Mouse (Mus musculus) right cerebral cortex, postnatal 10 days (tissue): ENCODE measurements around the gene Vps35l.

Experiments
- DNase-seq, 2 experiments: peaks; one replicate each; pipeline ENCODE4 v3.0.0; 2021; ENCODE audit warnings: low spot score in 2 of 2

Vps35l gene

GRCm38 (mm10) chr7:118739975-118740531 is at the start of gene Vps35l:
TSS of gene Vps35l (plus strand) at chr7:118740226.
- DNase-seq: peak; percentile 89

- no peak for DNase-seq
Measured at GRCm38 (mm10) chr7:118691287-118691686, 48.7 kb upstream of the Vps35l start.

- no peak for DNase-seq
Measured at GRCm38 (mm10) chr7:118696146-118696545, 43.9 kb upstream of the Vps35l start.

GRCm38 (mm10) chr7:118697168-118697567 is 42.9 kb upstream of the Vps35l start:
- no peak for DNase-seq

DNA sequence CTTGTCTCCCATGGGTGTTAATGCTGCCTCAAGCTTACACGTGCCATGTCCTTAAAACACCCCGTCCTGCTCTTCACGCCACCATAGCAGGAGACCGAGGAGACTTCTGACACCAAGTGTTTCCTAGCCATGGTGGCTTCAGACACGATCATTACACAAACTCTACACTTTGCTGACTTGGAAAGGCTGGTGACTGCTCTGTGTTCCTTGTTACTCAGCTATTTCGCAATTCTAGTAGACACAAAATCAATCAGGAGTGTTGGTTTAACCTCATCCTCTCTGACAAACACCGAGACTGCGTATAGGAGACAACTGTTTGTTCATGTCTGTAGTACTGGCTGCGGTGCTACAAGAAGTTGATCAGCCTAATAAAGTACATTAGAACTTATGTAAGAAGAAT is 41.1 kb upstream of the Vps35l start:
- no peak for DNase-seq

DNA sequence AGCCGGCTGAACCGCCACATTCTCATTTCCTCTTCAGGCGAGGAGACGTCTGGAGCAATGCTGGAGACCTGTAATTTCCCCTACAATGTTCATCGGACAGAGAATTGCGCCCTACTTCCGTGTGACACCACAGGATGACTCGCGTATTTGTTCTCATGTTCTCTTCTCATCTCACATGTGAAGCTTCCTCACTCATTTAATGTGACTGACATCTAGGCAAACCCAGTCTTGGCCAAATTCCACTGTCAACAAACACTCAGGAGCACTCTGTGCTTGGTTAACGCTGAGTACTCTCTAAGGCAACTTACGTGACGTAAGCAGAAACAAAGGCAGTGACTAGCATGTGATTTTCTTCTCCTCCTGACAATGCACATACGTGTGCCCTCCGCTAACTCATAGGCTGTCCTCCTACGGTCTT is 36.9 kb upstream of the Vps35l start:
- DNase-seq: no peak

- no peak for DNase-seq
Measured at GRCm38 (mm10) chr7:118704001-118704850, 35.8 kb upstream of the Vps35l start.

DNA sequence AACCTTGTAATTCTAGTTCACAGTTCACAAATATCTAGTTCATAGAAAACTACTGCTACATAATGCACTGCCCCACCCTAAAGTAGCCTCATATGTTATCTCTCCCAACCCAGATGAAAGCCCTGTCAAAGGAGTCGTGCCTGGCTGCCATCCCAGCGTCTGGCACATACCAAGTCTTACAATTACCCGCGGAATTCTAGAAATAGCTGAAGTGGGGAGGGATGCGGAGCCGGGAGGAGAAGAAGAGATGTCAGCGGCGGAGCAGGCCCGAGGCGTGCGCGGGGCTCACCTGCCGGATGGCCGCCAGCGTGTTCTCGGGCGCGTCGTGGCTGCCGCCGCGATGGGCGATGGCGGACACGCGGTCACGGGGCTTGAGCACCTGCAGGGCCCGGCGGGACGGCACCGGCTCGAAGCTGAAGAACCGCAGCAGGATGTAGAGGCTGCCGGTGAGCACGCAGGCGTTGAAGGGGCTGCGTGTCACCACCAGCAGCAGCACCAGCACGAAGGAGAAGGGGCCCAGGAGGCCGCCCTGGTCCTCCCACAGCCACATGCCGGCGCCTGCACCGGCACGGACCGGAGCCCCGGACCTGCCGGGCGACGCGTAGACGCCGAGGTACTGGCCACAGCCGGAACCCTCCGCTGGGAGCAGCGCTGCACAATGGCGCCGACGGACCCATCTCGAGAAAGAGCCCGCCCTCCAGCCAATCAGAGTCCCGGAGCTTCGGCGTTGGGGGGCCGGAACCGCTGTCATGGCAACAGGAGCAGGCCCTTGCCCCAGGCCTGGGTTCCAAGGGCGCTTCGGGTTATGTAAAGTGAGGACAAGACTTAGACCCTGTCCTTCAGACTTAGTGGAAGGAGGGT is 34.7 kb upstream of the Vps35l start, which contains the start of gene Gde1:
TSS of gene Gde1 (minus strand) at position 678 of the 861 bp plus-strand sequence.
- DNase-seq: peak; percentile 96 to 97

- DNase-seq: no peak
Measured at GRCm38 (mm10) chr7:118706051-118706450, 34.0 kb upstream of the Vps35l start.

DNA sequence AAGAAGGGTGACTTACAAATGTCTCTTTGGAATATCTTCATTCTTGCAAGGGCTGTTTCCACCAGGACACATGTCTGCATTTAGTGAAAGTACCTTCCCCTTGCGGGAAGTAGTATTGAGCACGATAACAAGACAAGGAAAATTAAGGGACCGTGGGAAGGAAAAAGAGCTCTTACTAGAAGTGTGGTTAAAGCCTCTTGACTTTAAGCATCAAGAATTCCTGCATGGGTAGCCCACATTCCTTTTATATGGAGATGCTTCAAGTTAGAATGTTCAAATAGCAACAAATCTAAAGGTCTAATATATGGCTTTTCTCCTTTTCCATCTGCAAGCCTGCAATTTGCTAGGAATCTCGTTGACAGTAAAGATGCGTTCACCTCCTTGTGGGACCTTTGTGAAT is 33.5 kb upstream of the Vps35l start:
- DNase-seq: no peak

DNA sequence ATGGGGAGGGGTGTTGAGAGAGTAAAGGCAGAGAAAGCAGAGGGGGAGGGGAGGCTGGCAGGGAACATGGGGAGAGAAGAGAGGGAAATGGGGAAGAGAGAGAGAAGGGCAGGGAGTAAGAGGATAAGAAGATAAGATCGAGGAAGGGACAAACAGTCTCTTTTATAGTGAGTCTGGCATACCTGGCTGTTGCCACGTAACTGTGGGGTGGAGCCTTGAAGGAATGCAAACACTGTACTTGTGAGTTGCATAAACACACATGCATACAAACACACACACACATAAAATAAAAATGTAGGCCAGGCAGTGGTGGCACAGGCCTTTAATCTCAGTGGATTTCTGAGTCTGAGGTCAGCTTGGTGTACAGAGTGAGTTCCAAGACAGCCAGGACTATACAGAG is 32.8 kb upstream of the Vps35l start:
- no peak for DNase-seq

DNA sequence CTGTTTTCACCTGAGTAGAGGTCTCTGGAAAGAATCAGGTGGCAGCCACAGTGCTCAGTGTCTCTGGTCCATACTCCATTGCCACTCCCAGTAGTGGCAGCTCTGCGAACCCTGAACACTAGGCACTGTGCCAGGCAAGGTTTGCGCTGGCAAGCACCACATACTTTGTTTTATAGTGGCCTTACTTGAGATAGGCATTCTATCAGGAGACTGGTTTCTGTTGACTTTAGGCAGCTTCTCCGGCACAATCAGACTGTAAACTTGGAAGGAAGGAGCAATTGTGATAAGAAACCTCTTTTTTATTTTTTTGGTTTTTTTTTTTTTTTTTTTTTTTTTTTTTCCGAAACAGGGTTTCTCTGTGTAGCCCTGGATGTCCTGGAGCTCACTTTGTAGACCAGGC is 32.0 kb upstream of the Vps35l start:
- peak in 1 of 2 experiments; percentile 41 for DNase-seq

- no peak for DNase-seq
Measured at GRCm38 (mm10) chr7:118710776-118711175, 29.2 kb upstream of the Vps35l start.

GRCm38 (mm10) chr7:118712228-118713173 is 27.5 kb upstream of the Vps35l start, which contains the start of gene Ccp110:
TSS of gene Ccp110 (plus strand) at chr7:118712552.
- DNase-seq: peak; percentile 96 to 98

DNA sequence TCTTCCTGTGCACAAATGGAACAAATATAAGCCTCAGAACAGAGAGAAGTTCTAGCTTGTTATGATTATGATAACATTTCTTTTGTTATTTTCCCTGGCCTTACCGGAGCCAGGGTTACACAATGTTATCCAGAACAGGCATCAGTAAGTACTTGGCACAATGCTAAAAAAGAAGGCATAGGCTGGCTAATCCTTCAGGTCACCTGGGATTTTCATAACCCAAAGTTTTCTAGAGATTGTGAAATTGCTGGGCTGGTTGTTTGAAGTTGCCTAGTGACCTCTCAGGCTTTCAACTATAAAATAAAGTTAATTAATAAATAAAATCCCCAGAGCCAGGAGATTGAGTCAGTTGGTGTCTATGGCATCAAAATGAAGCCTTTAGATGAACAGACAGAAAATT is 25.2 kb upstream of the Vps35l start:
- no peak for DNase-seq

GRCm38 (mm10) chr7:118718066-118718465 is 22.0 kb upstream of the Vps35l start:
- DNase-seq: no peak

DNA sequence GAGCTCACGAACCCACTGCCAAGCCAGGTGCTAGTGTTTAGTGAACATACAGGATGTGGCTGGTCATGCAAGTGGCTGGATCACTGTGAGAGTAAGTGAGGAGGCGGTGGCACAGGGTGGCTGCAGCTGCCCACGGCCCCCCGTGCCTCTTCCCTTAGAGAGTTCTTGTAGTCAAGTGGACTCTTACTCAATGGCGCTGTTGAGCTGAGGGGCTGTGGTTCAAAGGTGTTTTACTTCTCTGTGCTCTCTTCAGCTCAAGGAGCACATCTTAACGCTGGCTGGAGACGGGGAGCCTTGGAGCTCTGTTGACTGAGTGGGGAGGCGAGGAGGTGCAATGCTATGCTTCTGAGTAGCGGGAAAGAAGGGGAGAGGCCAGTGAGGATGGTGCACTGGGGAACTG is 16.1 kb upstream of the Vps35l start:
- DNase-seq: no peak

- no peak for DNase-seq
Measured at GRCm38 (mm10) chr7:118725459-118725858, 14.6 kb upstream of the Vps35l start.

GRCm38 (mm10) chr7:118728846-118729587 is 11.0 kb upstream of the Vps35l start:
- DNase-seq: no peak

- no peak for DNase-seq
Measured at GRCm38 (mm10) chr7:118731781-118732180, 8.2 kb upstream of the Vps35l start.
